In genomic region chr7:36714323-36714722, GRCm38 (mm10) we compare ENCODE assay signal across 18 mouse cellular contexts. TPM values are rescaled to one million over a fixed set of nuclear protein-coding genes. Genes with fewer than 3 reads are reported as not detected.
DNase-seq lines count a peak whose midpoint lies in the region; ATAC-seq lines count a peak whose summit lies in the region.
"Had no signal": no experiment of that assay in that cellular context is flagged by ENCODE, and none has a peak within 500 bp of the region (broad histone marks: within the 10 kb centered on the region; RNA-seq: fewer than 3 reads in every experiment).

No protein-coding gene starts in this region.

- peaks cover 16% of the 10 kb centered on the region for H3K4me1 ChIP-seq in heart, embryonic 10.5 days
- peaks cover 16% of the 10 kb centered on the region for H3K4me1 ChIP-seq in kidney, embryonic 16.5 days (ENCODE audit: insufficient read depth, low read length)
- peaks cover 24% of the 10 kb centered on the region for H3K4me1 ChIP-seq in kidney, embryonic 15.5 days
- peaks cover 51% of the 10 kb centered on the region for H3K4me1 ChIP-seq in limb, embryonic 10.5 days
- peaks cover 29% of the 10 kb centered on the region for H3K4me1 ChIP-seq in limb, embryonic 12.5 days (replicated peaks)
- peaks cover 26% of the 10 kb centered on the region for H3K4me1 ChIP-seq in midbrain, embryonic 10.5 days

- intact Hi-C loops in heart, postnatal 25 days (cut with DNase I), result loop anchor here (10.0 kb wide), 1 partner anchor 640 kb away; no protein-coding TSS in a partner anchor

- H3K36me3 ChIP-seq in heart, embryonic 10.5 days, result no peaks in the 10 kb centered on the region
- no peaks in the 10 kb centered on the region for H3K36me3 ChIP-seq in kidney, embryonic 16.5 days (ENCODE audit: insufficient read depth, low read length)
- no peaks in the 10 kb centered on the region for H3K36me3 ChIP-seq in kidney, embryonic 15.5 days
- peaks cover 5% of the 10 kb centered on the region for H3K36me3 ChIP-seq in limb, embryonic 10.5 days
- no peaks in the 10 kb centered on the region for H3K36me3 ChIP-seq in limb, embryonic 12.5 days
- no peaks in the 10 kb centered on the region for H3K36me3 ChIP-seq in midbrain, embryonic 10.5 days
- H3K36me3 ChIP-seq: embryonic facial prominence, embryonic 15.5 days; forebrain, embryonic 15.5 days had no signal

- H3K9ac ChIP-seq in kidney, embryonic 16.5 days (replicated peaks; ENCODE audit: low read length), result no peak overlapping the region
- no peak overlapping the region for H3K9ac ChIP-seq in kidney, embryonic 15.5 days
- no peak overlapping the region for H3K9ac ChIP-seq in limb, embryonic 12.5 days (replicated peaks)
- H3K9ac ChIP-seq: embryonic facial prominence, embryonic 15.5 days; forebrain, embryonic 15.5 days had no signal

- no peak for DNase-seq in heart, embryonic 10.5 days (ENCODE audit: low spot score)
- DNase-seq in heart, postnatal 25 days (ENCODE audit: low spot score), result no peak
- no peak for DNase-seq in limb, embryonic 10.5 days (ENCODE audit: low spot score)
- DNase-seq in midbrain, embryonic 10.5 days (ENCODE audit: low spot score), result no peak
- DNase-seq: adrenal gland, adult 2 months; adrenal gland, postnatal 25 days; cerebellum, adult 18-20 months; embryo, embryonic 11 days; gastrocnemius, postnatal 36 days; heart, adult 11 months; heart, postnatal 10 days had no signal

- no peaks in the 10 kb centered on the region for H3K9me3 ChIP-seq in heart, embryonic 10.5 days
- no peaks in the 10 kb centered on the region for H3K9me3 ChIP-seq in kidney, embryonic 16.5 days (ENCODE audit: low read length)
- H3K9me3 ChIP-seq in kidney, embryonic 15.5 days (replicated peaks), result no peaks in the 10 kb centered on the region
- no peaks in the 10 kb centered on the region for H3K9me3 ChIP-seq in limb, embryonic 10.5 days (replicated peaks)
- no peaks in the 10 kb centered on the region for H3K9me3 ChIP-seq in limb, embryonic 12.5 days
- H3K9me3 ChIP-seq in midbrain, embryonic 10.5 days (replicated peaks), result no peaks in the 10 kb centered on the region
- H3K9me3 ChIP-seq: embryonic facial prominence, embryonic 15.5 days; forebrain, embryonic 15.5 days had no signal

- H3K27ac ChIP-seq in heart, embryonic 10.5 days, result peak overlapping the region; percentile 22; the same call in 1 of the 2 replicates
- H3K27ac ChIP-seq in kidney, embryonic 16.5 days (ENCODE audit: low read length), result peak overlapping the region; percentile 23; the same call in 1 of the 2 replicates
- no peak overlapping the region for H3K27ac ChIP-seq in kidney, embryonic 15.5 days
- 0 out of 2 replicates have a peak overlapping the region, but pooled peaks have one; percentile 3 for H3K27ac ChIP-seq in limb, embryonic 10.5 days
- H3K27ac ChIP-seq in limb, embryonic 12.5 days, result 0 out of 2 replicates have a peak overlapping the region, but pooled peaks have one; percentile 0
- no peak overlapping the region for H3K27ac ChIP-seq in midbrain, embryonic 10.5 days (replicated peaks)
- H3K27ac ChIP-seq: forebrain, embryonic 15.5 days had no signal

- no peak overlapping the region for H3K4me3 ChIP-seq in heart, embryonic 10.5 days
- no peak overlapping the region for H3K4me3 ChIP-seq in kidney, embryonic 16.5 days (ENCODE audit: low read length)
- H3K4me3 ChIP-seq in kidney, embryonic 15.5 days (replicated peaks), result no peak overlapping the region
- no peak overlapping the region for H3K4me3 ChIP-seq in limb, embryonic 10.5 days
- no peak overlapping the region for H3K4me3 ChIP-seq in limb, embryonic 12.5 days (replicated peaks)
- no peak overlapping the region for H3K4me3 ChIP-seq in midbrain, embryonic 10.5 days
- H3K4me3 ChIP-seq: embryonic facial prominence, embryonic 15.5 days; erythroblast, embryonic 14.5 days; forebrain, embryonic 15.5 days had no signal

- no peak overlapping the region for H3K4me2 ChIP-seq in kidney, embryonic 16.5 days (replicated peaks; ENCODE audit: low read depth, low read length)
- no peak overlapping the region for H3K4me2 ChIP-seq in kidney, embryonic 15.5 days
- H3K4me2 ChIP-seq in limb, embryonic 12.5 days, result no peak overlapping the region
- H3K4me2 ChIP-seq: embryonic facial prominence, embryonic 15.5 days; forebrain, embryonic 15.5 days had no signal

- ATAC-seq in kidney, embryonic 16.5 days (ENCODE audit: low FRiP score, low TSS enrichment), result no peak
- no peak for ATAC-seq in kidney, embryonic 15.5 days (replicated peaks; ENCODE audit: low FRiP score)
- ATAC-seq in limb, embryonic 12.5 days (ENCODE audit: insufficient number of reproducible peaks, insufficient read depth, low FRiP score, low TSS enrichment, low read depth), result no peak
- ATAC-seq: forebrain, embryonic 15.5 days; intestine, postnatal 0 days had no signal

- no peaks in the 10 kb centered on the region; the same call in 1 of the 2 replicates for H3K27me3 ChIP-seq in heart, embryonic 10.5 days (ENCODE audit: insufficient read depth, poor library complexity, severe bottlenecking)
- no peaks in the 10 kb centered on the region for H3K27me3 ChIP-seq in kidney, embryonic 16.5 days (ENCODE audit: insufficient read depth, low read length)
- peaks cover 2% of the 10 kb centered on the region; the same call in 1 of the 2 replicates for H3K27me3 ChIP-seq in kidney, embryonic 15.5 days
- H3K27me3 ChIP-seq in limb, embryonic 10.5 days (ENCODE audit: low read depth, poor library complexity, severe bottlenecking), result no peaks in the 10 kb centered on the region
- no peaks in the 10 kb centered on the region for H3K27me3 ChIP-seq in limb, embryonic 12.5 days
- H3K27me3 ChIP-seq in midbrain, embryonic 10.5 days (ENCODE audit: low read depth, poor library complexity, severe bottlenecking), result no peaks in the 10 kb centered on the region
- H3K27me3 ChIP-seq: embryonic facial prominence, embryonic 15.5 days; forebrain, embryonic 15.5 days had no signal

- WGBS in heart, embryonic 10.5 days, result 83% methylated on average over 7 of the region's 7 CpGs
- 77% methylated on average over 7 of the region's 7 CpGs for WGBS in kidney, embryonic 16.5 days
- 73% methylated on average over 7 of the region's 7 CpGs for WGBS in kidney, embryonic 15.5 days
- 87% methylated on average over 7 of the region's 7 CpGs for WGBS in limb, embryonic 10.5 days
- 77% methylated on average over 7 of the region's 7 CpGs for WGBS in limb, embryonic 12.5 days
- WGBS in midbrain, embryonic 10.5 days, result 93% methylated on average over 7 of the region's 7 CpGs

RNA-seq across cellular contexts. Expression of gene Tshz3, which starts 16.4 kb away (rescaled TPM):
- polyA plus RNA-seq in heart, embryonic 10.5 days (2016; fragmentation: Nextera tagmentation; extraction: Ambion mirVana), result 1.8 and 5.5 TPM in 2 replicates
- 1 to 10 TPM; 3.8 to 4.8 TPM for total RNA-seq in heart, postnatal 25 days (2021)
- polyA plus RNA-seq in kidney, embryonic 16.5 days (2015; fragmentation: Nextera tagmentation; extraction: Ambion mirVana), result 11.7 and 17.6 TPM in 2 replicates
- 9.1 and 12.3 TPM in 2 replicates for polyA plus RNA-seq in kidney, embryonic 15.5 days (2015; fragmentation: Nextera tagmentation; extraction: Ambion mirVana)
- polyA plus RNA-seq in limb, embryonic 10.5 days (2016; fragmentation: Nextera tagmentation; extraction: Ambion mirVana), result 9.2 and 10.6 TPM in 2 replicates
- polyA plus RNA-seq in limb, embryonic 12.5 days (2016; fragmentation: Nextera tagmentation; extraction: Ambion mirVana), result 10.4 and 10.8 TPM in 2 replicates
- polyA plus RNA-seq in midbrain, embryonic 10.5 days (2016; fragmentation: Nextera tagmentation; extraction: Ambion mirVana), result 2.3 and 2.4 TPM in 2 replicates
- polyA plus RNA-seq: erythroblast, embryonic 14.5 days had no signal

Comparison
In these comparisons a context has a peak if more than half of its experiments do, and no peak if none do; other contexts are left out.
1. H3K27ac ChIP-seq: peak in heart, embryonic 10.5 days (single experiment), kidney, embryonic 16.5 days (single experiment), limb, embryonic 10.5 days (single experiment) and limb, embryonic 12.5 days (single experiment); none in kidney, embryonic 15.5 days (single experiment) and midbrain, embryonic 10.5 days (single experiment).